Mouse (Mus musculus) lung, postnatal 0 days (tissue): ENCODE results near the gene Gatad2b. TPM values are rescaled to one million over a fixed set of nuclear protein-coding genes. Genes with fewer than 3 reads are reported as not detected.

Experiments used
- ATAC-seq: fragments of 200-750 bp; cut with Nextera tagmentation; 2 replicates; pipeline ENCODE4 v1.8.0; 2017; ENCODE audit warnings: moderate library complexity
- DNase-seq: peaks from one replicate; pipeline ENCODE4 v3.0.0-alpha.2; 2016; ENCODE audit warnings: low spot score
- H3K27ac ChIP-seq: fragments of 300-500 bp; sonication (generic); 2 replicates; pipeline ENCODE4 v1.5.1; 2014; ENCODE audit warnings: antibody characterized with exemption, mild to moderate bottlenecking, low read length, mixed read lengths
- H3K27me3 ChIP-seq: fragments of 300-500 bp; sonication (generic); replicated peaks from 2 replicates; pipeline ENCODE4 v1.6.1; 2014; ENCODE audit warnings: low read length, mixed read lengths; ENCODE audit not compliant: insufficient read depth
- H3K36me3 ChIP-seq: fragments of 300-500 bp; sonication (generic); 2 replicates; pipeline ENCODE4 v1.6.1; 2014; ENCODE audit warnings: low read length, mixed read lengths; ENCODE audit not compliant: insufficient read depth
- H3K4me1 ChIP-seq: fragments of 300-500 bp; sonication (generic); 2 replicates; pipeline ENCODE4 v1.6.1; 2014; ENCODE audit warnings: antibody characterized with exemption, low read depth, low read length, mixed read lengths; ENCODE audit not compliant: insufficient read depth
- H3K4me2 ChIP-seq: fragments of 300-500 bp; sonication (generic); replicated peaks from 2 replicates; pipeline ENCODE4 v1.6.1; 2014; ENCODE audit warnings: low read depth, mild to moderate bottlenecking, low read length, moderate library complexity, mixed read lengths
- H3K4me3 ChIP-seq: fragments of 300-500 bp; sonication (generic); 2 replicates; pipeline ENCODE4 v1.5.1; 2014; ENCODE audit warnings: low read depth, low read length
- H3K9ac ChIP-seq: fragments of 300-500 bp; sonication (generic); replicated peaks from 2 replicates; pipeline ENCODE4 v1.6.1; 2014; ENCODE audit warnings: low read depth, mild to moderate bottlenecking
- H3K9me3 ChIP-seq: fragments of 300-500 bp; sonication (generic); 2 replicates; pipeline ENCODE4 v1.6.1; 2016; ENCODE audit warnings: low read length, mixed read lengths
- CTCF ChIP-seq: IDR thresholded peaks from 2 replicates; pipeline ENCODE4 v1.5.1; 2016; ENCODE audit warnings: antibody characterized with exemption, mild to moderate bottlenecking
- EP300 ChIP-seq: IDR thresholded peaks from 2 replicates; pipeline ENCODE4 v1.6.1; 2016; ENCODE audit warnings: antibody characterized with exemption, mild to moderate bottlenecking, control low read depth
- WGBS: fragments of 180-500 bp; shearing (Covaris S2); extraction: QIAGEN DNeasy Blood & Tissue Kit; methylation state at CpG from one replicate; pipeline ENCODE4 v1.1.7; 2014; 5-methylcytosine and 5-hydroxymethylcytosine counted together
- polyA plus RNA-seq: library from polyadenylated mRNA; unstranded; fragments of >200 nt; fragmentation: Nextera tagmentation; extraction: Ambion mirVana; gene quantifications from 2 replicates; pipeline ENCODE4 v1.2.1, GENCODE M21; 2015

Gene Gatad2b
- polyA plus RNA-seq, 1 experiment from 2014 or later, result 9.2 TPM

DNA sequence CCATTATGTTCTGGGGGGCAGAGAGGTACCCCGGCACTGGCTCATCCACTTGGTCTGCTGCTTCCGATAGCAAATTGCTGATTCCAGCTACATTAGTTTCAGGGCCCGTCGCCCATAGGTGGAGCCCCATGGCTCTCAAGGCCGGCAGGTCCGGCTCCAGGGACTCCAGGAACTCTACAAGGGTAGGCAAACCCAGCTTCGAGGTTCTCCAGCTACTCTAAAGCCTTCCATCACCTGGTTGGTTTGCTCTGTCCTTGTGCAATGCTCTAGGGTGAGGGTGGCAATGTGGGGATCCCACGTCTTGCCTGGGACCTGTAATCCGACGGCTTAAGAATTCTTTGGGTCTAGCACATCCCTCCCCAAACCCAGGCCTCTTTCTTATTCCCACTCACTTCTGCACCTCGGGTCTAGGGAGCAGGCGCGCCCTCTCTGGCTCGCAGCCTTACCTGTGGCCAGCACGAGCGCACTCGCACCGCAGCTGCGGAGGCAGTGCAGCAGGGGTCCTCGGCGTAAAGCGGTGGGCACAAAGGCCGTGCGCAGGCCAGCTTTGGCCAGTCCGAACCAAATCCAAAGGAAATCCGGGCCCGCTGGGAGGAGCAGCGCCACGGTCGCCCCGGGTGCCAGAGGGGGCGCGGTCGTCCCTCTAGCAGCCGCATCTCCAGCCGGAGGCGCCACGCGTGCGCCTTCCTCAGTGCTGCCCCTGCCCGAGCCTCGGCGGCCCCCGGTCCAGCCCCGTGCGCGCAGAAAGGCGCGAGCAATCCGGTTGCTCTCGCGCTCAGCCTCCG is 95.9 kb downstream of the Gatad2b start:
- Histone ChIP-seq H3K4me3 (peak overlapping the region; percentile 50), H3K9me3 (no peaks in the 10 kb centered on the region), H3K27me3 (no peaks in the 10 kb centered on the region), H3K27ac (peak overlapping the region; percentile 64), H3K4me1 (peaks cover 10% of the 10 kb centered on the region; the same call in 1 of the 2 replicates), H3K4me2 (peak overlapping the region; percentile 98), H3K36me3 (peaks cover 19% of the 10 kb centered on the region), H3K9ac (peak overlapping the region; percentile 9; the same call in 1 of the 2 replicates)
- 4% methylated on average over 44 of the region's 53 CpGs for WGBS
- TF ChIP-seq CTCF (peak; percentile 47), EP300 (no peak)
- DNase-seq (peak; percentile 51), ATAC-seq (peak; percentile 60)

DNA sequence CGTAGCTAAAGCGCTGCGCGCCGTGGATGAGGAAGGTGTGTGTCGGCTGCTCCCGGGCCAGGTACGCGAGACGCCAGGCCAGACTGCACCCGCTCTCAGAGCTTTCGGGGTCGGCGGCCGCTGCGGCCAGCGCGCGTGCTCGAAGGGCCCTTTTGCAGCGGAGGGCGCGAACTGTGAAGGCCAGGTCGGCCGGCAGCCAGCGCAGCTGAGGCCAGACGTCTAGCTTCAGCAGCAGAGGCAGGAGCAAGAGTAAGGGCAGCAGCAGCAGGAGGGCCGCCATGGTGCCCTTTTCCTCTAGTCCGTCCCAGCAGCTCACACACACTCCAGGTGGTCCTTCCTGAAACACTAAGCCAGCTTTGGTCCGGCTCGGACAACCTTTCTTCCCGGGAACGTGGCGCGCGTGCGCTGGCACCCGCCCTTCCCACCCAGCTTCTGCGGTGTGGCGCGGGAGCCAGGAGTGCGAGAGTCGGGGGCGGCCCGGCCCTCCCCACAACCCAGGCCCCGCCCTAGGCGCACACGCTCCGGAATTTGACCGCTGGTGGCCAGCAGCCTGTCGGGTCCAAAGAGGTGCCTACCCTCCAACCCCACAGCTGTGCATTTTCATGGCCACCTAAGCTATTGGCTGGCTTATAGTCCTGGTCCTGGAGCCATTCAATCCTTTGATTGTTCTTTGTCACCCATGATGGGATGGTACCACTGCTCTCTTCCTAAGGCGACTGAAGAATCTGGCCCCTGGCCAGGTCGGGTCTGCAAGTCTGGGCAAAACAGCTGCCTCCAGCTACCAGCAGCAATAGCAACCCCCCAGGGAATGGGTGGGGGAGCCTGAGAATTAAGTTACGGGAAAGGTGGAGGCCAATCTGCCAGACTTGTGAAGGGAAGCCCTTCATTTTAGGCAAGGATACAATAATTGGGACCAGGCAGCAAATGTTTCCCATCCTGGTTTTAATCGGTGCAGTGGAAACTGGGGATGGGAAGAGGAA is 96.8 kb downstream of the Gatad2b start, which contains the start of gene Slc27a3:
Gene Slc27a3, minus strand, starts transcription at position 428 of the 980 bp plus-strand sequence.
- Histone ChIP-seq H3K9ac (peak within 1 kb of the TSS; percentile 9; the same call in 1 of the 2 replicates), H3K4me1 (peaks cover 10% of the 10 kb centered on the region; the same call in 1 of the 2 replicates), H3K36me3 (peaks cover 23% of the 10 kb centered on the region), H3K9me3 (no peaks in the 10 kb centered on the region), H3K27me3 (no peaks in the 10 kb centered on the region), H3K27ac (peak within 1 kb of the TSS; percentile 64), H3K4me3 (peak within 1 kb of the TSS; percentile 50), H3K4me2 (peak within 1 kb of the TSS; percentile 98)
- TF ChIP-seq EP300, result peak; percentile 20; the same call in 1 of the 2 replicates
- TF ChIP-seq CTCF, result no peak
- ATAC-seq (peak; percentile 82), DNase-seq (peak; percentile 60)
- 1% methylated on average over 54 of the region's 55 CpGs for whole genome bisulfite sequencing

DNA sequence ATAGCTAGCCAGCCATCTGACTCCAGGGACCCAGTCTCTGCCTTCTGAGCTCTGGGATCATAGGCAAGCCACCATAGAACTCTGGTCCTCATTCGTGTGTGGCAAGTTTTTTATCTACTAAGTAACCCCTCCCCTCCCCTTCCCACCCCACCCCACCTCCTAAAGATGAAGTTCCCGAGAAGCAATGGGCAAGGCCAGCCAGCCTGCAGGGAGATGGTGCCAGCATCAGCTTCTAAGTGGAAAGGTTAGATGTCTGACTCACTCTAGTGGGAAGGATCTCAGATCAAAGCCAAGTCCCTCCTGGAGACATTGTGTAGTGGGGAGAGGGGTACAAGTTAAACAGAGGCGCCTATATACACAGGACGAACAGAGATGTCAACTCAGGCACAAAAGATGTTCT is 98.0 kb downstream of the Gatad2b start:
- Histone ChIP-seq H3K9me3 (no peaks in the 10 kb centered on the region), H3K4me3 (no peak overlapping the region), H3K27ac (no peak overlapping the region), H3K36me3 (peaks cover 26% of the 10 kb centered on the region), H3K4me1 (peaks cover 10% of the 10 kb centered on the region; the same call in 1 of the 2 replicates), H3K27me3 (no peaks in the 10 kb centered on the region), H3K4me2 (no peak overlapping the region), H3K9ac (no peak overlapping the region)
- ATAC-seq (no peak), DNase-seq (peak; percentile 15)
- no peak for TF ChIP-seq CTCF
- TF ChIP-seq EP300, result no peak
- 60% methylated on average over 4 of the region's 4 CpGs for WGBS

DNA sequence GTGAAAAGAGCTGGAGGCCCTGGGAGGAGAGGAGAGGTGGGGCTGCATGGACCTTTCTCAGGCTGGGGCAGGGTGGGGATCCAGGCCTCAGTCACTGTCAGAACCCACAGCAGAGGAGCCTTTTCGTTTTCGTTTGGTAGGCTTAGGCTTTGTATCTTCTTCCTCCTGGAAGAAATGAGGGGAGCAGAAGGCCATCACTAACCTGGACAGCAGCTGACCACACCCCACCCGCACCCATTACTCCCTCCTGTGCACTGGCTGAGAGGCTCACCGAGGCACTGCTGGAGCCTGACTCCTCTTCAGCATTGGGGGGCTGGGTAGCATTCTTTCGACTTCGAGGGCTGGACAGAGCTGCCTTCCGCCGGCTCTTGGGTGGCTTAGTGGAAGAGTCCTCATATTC is 99.0 kb downstream of the Gatad2b start:
- no peak for TF ChIP-seq EP300
- TF ChIP-seq CTCF, result no peak
- ATAC-seq (no peak), DNase-seq (no peak)
- Histone ChIP-seq H3K27ac (no peak overlapping the region), H3K4me3 (no peak overlapping the region), H3K36me3 (peaks cover 30% of the 10 kb centered on the region), H3K4me1 (peaks cover 8% of the 10 kb centered on the region; the same call in 1 of the 2 replicates), H3K27me3 (no peaks in the 10 kb centered on the region), H3K9ac (no peak overlapping the region), H3K9me3 (no peaks in the 10 kb centered on the region), H3K4me2 (no peak overlapping the region)
- WGBS, result 76% methylated on average over 8 of the region's 8 CpGs

DNA sequence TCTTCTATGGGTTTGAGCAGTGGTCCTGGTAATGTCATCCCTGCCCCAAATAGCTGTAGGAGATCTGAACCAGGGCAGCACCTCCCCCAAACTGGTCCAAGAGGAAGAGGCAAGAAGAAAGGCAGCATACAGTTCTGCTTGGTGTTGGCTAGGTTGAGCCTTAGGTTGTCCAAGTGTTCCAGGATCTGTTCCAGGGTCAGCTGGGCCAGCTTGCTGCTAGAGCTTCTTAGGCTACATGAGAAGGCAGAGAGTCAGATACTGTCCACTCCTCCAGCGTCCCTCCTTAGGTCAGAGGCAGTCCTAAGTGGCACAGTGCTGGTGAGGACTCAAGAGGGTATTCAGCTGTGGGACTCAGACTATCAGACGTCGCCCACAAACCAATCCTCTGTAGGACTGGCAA is 99.7 kb downstream of the Gatad2b start:
- TF ChIP-seq EP300 (no peak), CTCF (no peak)
- Histone ChIP-seq H3K36me3 (peaks cover 30% of the 10 kb centered on the region), H3K9me3 (no peaks in the 10 kb centered on the region), H3K9ac (no peak overlapping the region), H3K27ac (no peak overlapping the region), H3K4me3 (no peak overlapping the region), H3K27me3 (no peaks in the 10 kb centered on the region), H3K4me1 (peaks cover 4% of the 10 kb centered on the region; the same call in 1 of the 2 replicates), H3K4me2 (no peak overlapping the region)
- WGBS, result 85% methylated on average over 3 of the region's 3 CpGs
- ATAC-seq (no peak), DNase-seq (no peak)

DNA sequence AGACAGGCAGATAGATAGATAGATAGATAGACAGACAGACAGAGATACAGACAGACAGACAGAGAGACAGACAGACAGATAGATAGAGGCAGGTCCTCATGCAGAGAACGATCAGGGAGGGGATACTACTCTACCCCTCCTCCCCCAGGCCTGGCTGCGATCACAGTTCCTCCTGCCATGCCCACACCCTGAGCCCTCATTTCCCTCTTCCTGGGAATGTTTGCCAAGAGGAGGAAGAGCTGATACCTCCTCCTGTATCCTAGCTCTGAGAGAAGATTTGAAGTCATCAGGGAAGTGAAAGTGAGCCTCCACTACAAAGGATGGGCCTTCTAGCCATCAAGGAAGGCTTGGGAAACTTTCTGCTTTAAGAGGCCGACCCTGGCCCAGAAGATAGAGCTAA is 102.7 kb downstream of the Gatad2b start:
- H3K9ac ChIP-seq, result no peak overlapping the region
- peaks cover 45% of the 10 kb centered on the region for H3K36me3 ChIP-seq
- no peaks in the 10 kb centered on the region for H3K4me1 ChIP-seq
- no peaks in the 10 kb centered on the region for H3K9me3 ChIP-seq
- 58% methylated on average over 3 of the region's 3 CpGs for WGBS
- DNase-seq (peak; percentile 27), ATAC-seq (peak; percentile 33; the same call in 1 of the 2 replicates)
- no peak overlapping the region for H3K4me2 ChIP-seq
- no peak overlapping the region for H3K27ac ChIP-seq
- no peak overlapping the region for H3K4me3 ChIP-seq
- H3K27me3 ChIP-seq, result no peaks in the 10 kb centered on the region
- TF ChIP-seq EP300 (no peak), CTCF (no peak)
